Mouse (Mus musculus) ES-E14 (cell line): ENCODE results near the gene Ralgapa2.

Experiments
- HCFC1 ChIP-seq: IDR thresholded peaks from 2 replicates; pipeline ENCODE4 v1.6.1; 2012; ENCODE audit warnings: low read length, inconsistent platforms, borderline replicate concordance; ENCODE audit not compliant: insufficient read depth
- ZC3H11A ChIP-seq: IDR thresholded peaks from 2 replicates; pipeline ENCODE4 v1.6.1; 2012; ENCODE audit warnings: low read depth, mild to moderate bottlenecking, inconsistent platforms, low read length, borderline replicate concordance

- TF ChIP-seq HCFC1 (no peak), ZC3H11A (no peak)
Measured at GRCm38 (mm10) chr2:146216111-146217064, 295.8 kb downstream of the Ralgapa2 start.
